Mouse (Mus musculus) adrenal gland, adult (tissue): Measurements from ENCODE around the gene Enpep.
A peak's percentile ranks its signal among the peaks of the same experiment; 100 is the strongest.

Experiments
- DNase-seq, 2 experiments: peaks; one replicate each; pipeline ENCODE4 v3.0.0; 2022 to 2023; ENCODE audit warnings: low spot score in 1 of 2; ENCODE audit not compliant: inconsistent age in 2 of 2

The Enpep gene

DNA sequence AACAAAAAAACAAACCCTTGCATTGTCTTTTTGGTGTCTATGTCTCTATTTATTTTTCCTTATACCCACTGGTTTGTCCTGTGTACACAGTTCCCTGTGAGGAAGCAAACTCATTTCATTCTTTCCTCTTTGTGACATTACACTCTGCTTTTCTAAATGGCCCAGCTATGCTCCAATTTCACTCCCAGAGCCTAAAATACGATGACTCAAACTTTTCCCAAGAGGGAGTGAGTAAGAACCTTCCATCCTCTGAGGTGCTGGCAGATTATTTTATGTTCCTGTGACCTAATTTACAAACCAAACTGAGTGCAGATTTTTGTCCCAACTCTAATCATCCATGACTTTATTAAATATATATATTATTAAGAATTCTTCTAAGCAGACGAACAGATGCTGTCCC lies 19.3 kb downstream of the Enpep start:
- no peak for DNase-seq

DNA sequence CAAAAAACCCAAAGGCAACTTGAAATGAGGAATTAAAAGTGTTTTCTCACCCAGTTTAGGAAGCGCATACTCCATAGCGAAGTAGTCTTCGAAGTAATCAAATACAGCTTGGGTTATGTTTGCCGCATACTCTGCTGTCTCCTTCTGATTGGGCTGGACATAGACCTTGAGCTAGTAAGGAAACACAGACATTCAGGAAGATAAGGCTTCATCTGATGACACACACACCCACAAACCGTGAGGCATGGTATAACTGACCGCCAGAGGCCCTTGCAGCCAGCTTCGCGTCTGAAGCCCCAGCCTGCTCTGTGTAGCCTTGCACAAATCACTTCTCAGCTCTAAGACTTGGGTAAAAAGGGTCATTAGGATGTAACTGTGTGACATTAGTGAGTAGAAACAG lies 20.0 kb downstream of the Enpep start:
- no peak for DNase-seq

DNA sequence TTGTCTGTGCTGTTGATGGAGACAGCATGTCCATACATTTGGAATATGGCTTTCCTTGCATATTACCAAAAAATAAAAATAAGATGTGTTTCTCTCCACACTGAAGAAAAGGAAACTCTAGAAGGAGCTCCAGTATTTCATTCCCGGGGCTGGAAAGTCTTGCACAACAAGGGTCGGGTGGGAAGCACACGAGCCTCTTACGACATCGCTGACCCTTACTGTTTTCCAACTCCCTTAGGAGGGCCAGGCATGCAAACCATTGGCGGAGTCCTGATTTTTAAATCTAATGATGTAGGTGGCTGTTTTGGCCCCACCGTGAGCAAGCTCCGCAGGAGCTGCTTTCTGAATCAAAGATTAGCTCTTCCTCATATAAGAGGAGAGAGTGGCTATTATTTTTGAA lies 20.6 kb downstream of the Enpep start:
- DNase-seq = peak in 1 of 2 experiments; percentile 33

DNA sequence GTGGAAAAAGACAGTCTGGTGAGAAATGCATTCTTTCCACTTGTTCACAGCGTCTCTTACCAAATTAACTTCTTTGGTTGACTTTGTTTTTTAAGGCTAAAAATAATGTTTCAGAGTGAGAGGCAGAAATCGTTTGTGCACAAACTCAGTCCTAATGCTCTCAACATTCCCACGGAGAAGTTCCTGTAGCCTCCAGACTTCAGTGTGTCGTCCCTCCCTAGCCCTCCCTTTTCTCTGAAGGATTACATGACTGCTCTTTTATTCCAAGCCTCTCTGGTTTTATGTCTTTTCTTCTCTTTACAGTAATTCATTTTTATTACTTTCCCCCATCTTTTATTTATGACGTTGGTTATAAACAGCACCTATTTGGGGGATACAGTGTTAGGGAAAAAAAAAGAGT lies 22.6 kb downstream of the Enpep start:
- DNase-seq = no peak

DNA sequence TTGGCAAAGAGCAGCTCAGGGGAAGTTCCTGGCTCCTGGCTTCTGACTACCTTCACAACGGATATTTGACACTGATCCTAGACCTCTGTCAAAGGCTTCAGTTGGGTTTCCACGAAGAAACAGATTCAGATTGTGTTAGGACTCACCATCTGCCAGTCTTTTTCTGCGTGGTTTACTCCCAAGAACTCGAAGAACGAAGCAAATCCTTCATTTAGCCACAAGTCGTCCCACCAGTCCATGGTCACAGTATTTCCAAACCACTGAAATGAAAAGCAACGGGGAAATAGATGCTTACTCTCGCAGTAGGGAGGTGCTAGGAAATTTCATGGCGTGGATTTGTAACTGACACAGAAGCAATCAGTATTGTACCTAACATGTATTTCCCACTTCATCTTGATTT lies 23.6 kb downstream of the Enpep start:
- DNase-seq = no peak

DNA sequence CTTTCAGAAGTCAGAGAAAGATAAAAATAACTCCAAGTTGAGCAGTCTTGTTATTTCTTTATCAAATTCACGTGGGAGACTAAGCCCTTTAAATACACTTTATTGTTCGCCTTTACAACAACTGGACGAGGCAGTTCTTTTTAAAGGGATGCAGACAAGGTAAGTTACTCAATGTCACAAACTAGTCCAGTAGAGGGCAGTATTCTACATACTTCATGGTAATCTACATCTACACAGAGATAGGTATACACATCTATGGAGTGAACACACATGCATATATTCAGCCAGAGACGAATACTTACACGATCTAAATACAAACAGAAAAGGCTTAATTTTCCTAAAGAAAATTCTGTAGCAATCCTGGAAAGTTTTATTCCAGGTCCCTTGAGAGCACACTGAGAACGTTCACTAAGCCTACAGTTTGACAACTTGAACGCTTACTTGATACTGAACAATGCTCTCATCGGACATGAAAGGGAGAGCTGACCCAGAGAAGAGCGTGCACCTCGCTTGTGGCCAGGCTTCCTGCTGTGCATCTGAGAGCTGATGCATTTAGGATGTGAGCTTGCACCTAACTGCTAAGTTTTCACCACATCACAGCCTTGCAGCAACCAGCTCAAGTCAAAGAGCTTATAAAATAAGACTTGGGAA lies 24.3 kb downstream of the Enpep start:
- DNase-seq = peak in 1 of 2 experiments; percentile 71

DNA sequence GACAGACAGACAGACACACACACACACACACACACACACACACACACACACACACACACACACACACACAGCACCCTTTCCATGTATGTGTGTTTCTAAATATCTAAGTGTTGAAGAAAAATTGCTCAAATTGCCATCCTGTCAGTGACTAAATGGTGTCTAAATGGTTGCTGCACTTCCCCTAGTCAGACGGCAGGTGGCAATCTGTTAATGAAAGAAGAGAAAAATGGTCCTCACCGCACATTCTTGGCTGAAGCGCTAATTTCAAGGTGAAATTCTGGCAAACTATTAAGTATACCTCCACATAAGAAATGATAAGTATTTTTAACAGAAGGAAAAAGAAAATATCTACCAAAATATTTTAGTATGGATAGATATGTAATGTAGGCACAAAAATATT lies 28.6 kb downstream of the Enpep start:
- DNase-seq = peak in 1 of 2 experiments; percentile 54

DNA sequence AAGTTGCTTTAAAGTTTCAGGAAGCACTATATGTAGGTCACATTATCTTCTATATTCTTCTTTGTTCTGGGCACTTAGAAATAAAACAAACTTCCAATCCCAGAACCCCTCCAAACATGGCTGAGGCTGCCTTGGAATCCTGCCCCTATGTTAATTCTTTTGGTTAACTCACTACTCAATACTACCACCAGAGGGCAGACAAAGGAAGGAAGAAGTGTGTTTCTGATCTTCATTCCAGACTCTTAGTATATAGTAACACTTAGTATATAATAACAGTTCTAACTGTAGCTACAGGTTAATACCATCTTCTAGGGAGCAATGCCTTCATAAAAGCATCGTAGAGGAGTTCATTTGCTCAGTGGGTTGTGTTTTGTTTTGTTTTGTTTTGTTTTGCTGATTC lies 32.6 kb downstream of the Enpep start:
- DNase-seq = peak in 1 of 2 experiments; percentile 74

DNA sequence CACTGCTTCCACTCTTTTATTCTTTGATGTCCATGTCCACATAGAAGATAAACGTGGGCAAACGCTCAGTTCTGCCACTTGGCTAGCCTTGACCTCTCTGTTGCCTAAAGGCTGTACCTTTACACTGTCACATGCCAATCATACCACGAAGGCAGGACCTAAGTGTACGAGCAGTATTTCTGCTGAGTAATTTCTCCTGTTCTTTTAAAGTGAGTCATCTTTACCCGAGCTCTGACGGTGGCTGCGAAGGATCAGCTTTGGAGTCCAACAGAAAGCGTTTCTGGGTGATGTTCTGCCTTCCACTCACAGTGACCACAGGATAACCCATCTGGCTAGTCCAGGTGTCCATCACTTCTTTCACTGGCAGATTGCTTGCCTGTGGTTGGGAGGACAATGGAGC lies 33.9 kb downstream of the Enpep start:
- no peak for DNase-seq

DNA sequence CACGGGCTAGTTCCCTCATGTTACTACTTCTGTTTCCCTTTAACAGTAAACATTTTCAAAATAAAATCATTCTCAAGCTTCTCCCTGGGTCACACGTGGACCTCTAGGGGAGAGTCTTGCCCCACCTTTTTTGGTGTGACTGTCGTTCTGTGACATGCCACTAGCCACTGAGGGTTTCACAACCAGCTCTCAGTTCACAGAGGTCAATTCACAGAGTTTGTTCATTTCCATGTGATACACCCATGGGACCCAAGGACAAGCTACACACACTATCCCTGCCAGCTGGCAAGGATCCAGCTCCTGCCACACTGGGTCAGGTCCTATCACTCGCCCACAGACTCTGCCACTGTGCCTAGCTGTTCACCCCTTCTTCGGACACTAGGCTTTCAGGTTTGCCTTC lies 35.5 kb downstream of the Enpep start:
- peak; percentile 37 to 86 for DNase-seq

DNA sequence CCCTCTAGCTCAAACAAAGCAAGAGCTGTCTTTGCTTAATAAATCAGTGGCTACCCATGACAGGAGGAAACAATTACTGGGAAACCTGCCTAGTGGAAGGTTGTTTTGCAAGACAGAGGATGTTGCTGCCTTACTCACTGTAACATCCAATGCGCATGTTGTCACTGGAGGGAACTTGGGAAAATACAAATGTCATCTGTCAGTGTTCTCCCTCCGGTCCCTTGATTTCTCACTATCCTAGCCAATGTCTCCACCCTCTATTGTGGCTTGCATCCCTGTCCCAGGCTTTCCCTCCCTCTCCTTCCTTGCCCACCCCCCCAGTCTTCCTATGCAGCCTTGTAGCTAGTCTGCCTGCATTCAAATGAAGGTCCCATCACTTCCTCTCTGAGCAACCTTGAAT lies 36.6 kb downstream of the Enpep start:
- peak; percentile 19 to 59 for DNase-seq

DNA sequence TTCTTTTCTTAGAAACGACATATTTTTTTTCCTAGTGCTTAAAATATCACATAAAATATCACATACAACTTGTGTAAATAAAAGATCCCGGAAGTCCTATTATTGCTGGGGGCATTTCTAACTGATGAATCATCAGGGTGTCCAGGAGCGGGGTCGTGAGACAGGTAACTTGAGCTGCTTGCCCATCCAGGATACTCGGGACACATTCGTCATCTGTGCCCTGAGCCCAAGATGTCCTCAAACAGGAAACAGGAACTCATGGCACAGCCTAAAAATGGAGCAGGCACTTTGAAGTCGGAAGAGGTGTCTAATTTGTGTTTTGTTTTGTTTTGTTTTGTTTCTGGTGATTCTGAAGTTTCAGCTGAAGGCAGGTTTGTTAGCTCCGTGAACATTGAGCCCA lies 43.0 kb downstream of the Enpep start:
- peak; percentile 26 to 42 for DNase-seq

DNA sequence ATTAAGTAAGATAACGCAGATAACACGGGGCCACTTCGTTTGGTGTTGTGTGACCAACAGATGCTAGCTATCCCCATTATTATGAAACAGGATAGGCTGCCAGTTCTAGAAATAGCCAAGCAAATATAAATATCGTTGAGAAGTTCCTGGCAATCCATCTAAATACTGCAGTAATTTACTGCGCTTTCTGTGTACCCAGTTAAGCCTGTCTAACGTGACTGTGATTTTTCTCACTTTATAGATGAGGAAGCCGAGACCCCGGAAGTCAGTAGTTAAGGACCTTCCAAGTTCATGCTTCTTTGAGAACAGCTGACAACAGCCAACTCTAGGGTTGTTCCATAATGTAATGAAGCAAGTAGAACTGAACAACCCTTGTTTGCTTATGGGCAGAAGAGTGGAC lies 45.4 kb downstream of the Enpep start:
- DNase-seq = no peak

DNA sequence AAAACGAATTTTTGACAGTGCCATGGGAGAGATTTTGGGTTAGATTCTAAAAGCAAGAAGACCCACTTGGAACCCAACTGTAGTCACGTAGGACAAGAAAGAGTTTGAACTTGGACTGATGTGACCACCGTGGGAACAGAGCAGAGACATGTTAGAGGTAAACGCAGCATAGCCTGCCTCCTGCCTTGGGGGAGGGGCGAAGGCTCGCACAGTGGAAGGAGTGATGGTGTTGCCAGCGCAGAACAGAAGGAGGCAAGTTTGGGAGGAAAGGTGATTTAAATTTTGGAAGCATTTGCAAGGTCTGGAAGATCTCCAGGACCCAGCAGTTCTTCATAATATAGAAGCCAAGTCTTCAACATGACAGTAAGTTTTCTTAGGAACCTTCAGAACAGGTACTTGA lies 46.1 kb downstream of the Enpep start:
- no peak for DNase-seq

DNA sequence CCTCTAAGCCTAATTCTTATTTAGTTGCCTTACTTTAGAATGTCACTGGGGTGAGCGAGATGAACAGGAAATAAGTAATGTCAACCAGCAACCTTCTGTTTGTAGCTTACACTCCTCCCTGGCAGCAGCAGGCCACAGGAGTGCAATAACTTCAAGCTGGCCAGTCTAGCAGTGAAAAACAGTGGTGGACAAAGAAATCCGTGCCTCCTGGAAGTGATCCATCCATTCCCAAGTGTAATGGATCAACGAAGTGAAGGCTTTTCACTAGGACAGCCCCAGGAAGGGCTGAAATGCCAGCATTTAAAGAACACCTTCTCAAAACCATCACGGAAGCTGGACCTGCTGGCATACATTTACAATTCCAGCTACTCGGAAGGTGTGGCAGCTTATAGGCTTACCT lies 48.2 kb downstream of the Enpep start:
- DNase-seq = no peak

DNA sequence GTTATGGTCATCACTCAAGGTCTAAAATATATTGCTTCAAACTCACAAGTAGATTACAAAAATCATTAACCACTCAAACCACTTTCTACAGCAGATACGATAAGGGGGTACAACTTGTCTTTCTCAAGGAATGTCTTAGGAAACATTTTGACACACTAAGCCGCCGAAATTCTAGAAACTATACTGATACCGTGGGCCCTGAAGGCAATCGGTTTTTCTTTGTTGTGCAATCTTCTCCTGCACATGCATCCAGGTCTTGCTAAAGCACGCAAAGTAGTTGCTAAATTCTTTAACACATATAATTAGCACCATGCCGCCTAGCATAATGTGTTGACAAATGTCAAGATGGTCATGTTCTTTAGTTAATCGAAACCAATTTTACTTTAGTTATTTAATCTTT lies 53.1 kb downstream of the Enpep start:
- DNase-seq = no peak

DNA sequence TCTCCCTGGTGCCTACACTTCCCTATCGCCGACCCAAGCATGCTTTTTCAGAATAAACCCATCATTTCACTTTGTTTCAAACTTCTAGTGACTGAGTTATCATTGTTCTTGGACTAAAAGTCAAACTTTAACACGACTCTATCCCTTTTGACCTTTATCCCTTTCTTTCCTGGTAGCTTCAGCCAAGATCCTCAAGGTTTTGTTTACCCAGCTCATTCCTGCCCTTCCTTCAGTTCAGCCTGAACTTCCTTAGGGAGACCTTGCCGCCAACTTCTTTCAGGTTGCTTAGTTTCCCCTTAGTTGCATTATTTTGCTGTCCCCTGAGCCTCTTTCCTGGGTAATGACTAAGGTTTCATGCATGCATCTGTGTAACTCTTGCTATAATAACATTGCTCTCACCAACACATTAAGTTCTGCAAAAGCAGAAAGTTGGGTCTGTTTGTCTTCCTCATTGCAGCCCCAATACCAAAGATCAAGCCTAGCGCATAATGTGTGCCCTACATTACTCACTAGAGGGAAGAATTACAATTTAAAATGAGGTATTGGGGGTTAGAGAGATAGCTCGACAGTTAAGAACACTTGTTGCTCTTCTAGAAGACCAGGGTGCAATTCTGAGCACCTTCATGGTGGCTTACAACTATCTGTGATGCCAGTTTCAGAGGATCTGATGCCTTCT lies 59.2 kb downstream of the Enpep start:
- DNase-seq = peak in 1 of 2 experiments; percentile 23

DNA sequence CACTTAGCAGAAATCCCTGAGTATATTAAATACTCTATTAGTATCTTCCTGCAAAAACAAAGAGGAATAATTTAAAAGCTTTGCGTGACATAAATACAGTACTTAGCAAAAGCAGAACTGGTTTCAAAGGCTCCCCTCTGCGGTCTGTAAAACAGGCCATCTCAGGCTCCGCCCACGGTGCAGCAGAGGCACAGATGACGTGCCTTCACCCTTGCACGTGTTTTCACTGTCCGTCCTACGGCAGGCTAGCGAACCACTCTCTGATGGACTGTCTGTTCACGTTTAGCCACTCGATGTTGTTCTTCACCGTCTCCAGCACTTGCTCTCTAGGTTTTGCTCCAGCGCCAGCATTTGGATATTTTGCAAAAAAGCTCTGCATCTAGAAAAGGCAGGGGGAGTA lies 62.5 kb downstream of the Enpep start:
- no peak for DNase-seq

DNA sequence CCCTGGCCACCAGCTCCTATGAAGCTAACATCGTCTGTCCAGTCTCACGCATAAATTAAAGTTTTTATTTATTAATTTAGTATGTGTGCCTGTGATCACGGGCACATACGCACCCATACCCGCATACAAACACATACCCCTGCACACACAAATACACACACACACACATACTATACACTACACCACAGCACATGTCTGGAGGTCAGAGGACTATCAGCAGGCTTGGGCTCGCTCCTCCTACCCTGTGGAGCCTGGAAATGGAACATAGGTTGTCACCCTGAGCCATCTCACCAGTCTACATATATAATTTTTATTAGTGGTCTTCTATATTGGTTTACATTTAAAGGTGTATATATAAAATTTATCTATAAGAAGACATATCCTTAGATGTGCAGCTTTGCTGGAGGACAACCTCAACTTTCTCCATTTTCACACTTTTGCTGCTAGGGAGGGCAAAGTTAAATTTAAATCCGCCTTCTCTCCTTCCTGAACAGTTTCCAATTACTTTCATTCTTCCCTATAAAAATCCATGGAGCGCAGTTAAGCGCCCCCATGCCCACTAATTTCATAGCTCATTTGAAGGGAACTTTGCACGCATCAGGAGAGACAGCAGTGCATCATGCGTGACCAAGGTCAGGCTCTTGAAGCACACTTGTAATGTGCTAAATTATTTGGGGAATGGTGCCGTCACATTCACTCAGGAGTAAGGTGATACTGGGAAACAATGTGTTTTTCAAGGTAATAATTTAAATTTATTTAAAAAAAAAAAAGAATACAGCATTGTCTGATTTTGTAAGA lies 63.4 kb downstream of the Enpep start:
- no peak for DNase-seq

DNA sequence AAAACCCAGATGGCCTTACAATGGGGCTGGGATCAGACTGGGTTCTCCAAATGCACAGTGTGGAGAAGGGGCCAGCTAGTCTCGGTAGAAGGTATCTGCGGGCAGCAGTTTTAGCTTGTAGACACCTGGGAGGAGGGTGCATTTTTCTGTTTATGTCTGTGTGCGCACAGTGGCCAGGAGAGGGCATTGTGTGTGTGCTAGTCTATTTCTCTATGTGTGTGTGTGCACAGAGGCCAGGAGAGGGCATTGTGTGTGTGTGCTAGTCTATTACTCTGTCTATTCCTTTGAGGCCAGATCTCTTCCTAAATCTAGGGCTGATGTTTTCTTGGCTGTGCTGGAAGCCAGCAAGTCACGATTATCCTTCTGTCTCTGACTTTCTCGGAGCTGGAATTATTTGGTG lies 74.0 kb downstream of the Enpep start:
- DNase-seq = no peak

DNA sequence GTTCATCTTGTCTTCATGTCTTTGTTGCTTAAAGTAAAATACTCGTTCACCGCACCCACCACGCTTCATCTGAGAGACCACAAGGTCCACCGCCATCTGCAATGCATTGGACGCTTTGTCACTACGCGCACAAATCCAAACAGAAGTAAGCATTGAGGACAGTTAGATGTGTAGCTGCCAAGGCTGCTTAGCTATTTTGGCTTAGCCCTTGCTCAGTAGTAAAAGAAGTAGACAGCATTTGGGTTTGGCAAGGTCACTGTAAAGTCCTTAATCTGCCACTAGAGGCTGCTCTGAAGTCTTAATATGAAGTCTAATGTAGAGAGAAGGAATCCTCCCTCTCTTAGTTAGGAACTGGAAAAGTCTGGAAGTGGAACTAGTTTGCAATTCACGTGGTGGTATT lies 75.8 kb downstream of the Enpep start:
- DNase-seq = peak in 1 of 2 experiments; percentile 69

DNA sequence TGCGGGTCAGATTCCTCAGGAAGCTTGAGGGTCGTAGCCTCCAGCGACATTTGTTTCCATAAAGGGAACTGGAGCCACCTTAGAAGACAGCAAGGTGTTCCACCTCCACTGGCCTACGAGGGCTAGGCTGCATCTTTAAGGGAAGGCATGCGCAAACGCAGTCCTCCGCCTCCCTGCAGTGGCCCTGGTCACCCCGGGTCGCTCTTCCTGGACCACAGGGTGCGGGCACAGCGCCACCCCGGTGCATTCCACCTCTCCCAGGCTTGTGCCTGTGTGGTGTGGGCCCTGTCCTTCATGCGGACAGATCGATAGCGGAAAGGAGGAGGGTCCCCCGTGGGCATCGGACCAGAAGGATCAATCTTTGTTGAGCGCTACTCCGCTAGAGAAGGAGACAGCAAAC lies 76.2 kb downstream of the Enpep start:
- no peak for DNase-seq
